Mouse (Mus musculus) myocyte (in vitro differentiated cells): ENCODE measurements at regions not wholly inside any gene's neighbourhood (a gene's known extent, or its start where the extent isn't known, plus 50 kb on each side); places are given as distances from the start of the nearest gene placed in this dataset.

Experiments used
- H3K27me3 ChIP-seq: one replicate; pipeline ENCODE4 v1.6.1; 2011; ENCODE audit not compliant: control insufficient read depth, insufficient read depth, insufficient read length
- H3K36me3 ChIP-seq: one replicate; pipeline ENCODE4 v1.6.1; 2011; ENCODE audit not compliant: control insufficient read depth, insufficient read depth
- H3K4me2 ChIP-seq: one replicate; pipeline ENCODE4 v1.6.1; 2011; ENCODE audit warnings: low read depth, control low read depth
- H3K4me3 ChIP-seq: one replicate; pipeline ENCODE4 v1.5.1; 2011; ENCODE audit warnings: mild to moderate bottlenecking, control low read depth, moderate library complexity
- H3K79me2 ChIP-seq: one replicate; pipeline ENCODE4 v1.6.1; 2011; ENCODE audit not compliant: control insufficient read depth, insufficient read depth
- H3ac ChIP-seq: one replicate; pipeline ENCODE4 v1.6.1; 2011; ENCODE audit not compliant: control insufficient read depth, insufficient read length
- CEBPB ChIP-seq: IDR thresholded peaks from 2 replicates; pipeline ENCODE4 v1.6.1; 2011; ENCODE audit warnings: mild to moderate bottlenecking, moderate library complexity; ENCODE audit not compliant: poor library complexity, insufficient read depth, severe bottlenecking
- E2F4 ChIP-seq: IDR thresholded peaks from one replicate; pipeline ENCODE4 v1.6.1; 2011; ENCODE audit warnings: mild to moderate bottlenecking, control low read depth, moderate library complexity; ENCODE audit not compliant: insufficient read depth
- MAX ChIP-seq: IDR thresholded peaks from one replicate; pipeline ENCODE4 v1.6.1; 2011; ENCODE audit warnings: low read depth, mild to moderate bottlenecking, control low read depth
- MYOD1 ChIP-seq, 3 experiments: IDR thresholded peaks; one replicate each; pipeline ENCODE4 v1.6.1; 2011; ENCODE audit warnings: control low read depth in 2 of 3, low read depth in 2 of 3, mild to moderate bottlenecking in 2 of 3, moderate library complexity in 1 of 3; ENCODE audit not compliant: insufficient read length in 2 of 3, control insufficient read depth in 1 of 3
- MYOG ChIP-seq, 3 experiments: IDR thresholded peaks; one replicate each; pipeline ENCODE4 v1.6.1; 2011; ENCODE audit warnings: control low read depth in 2 of 3, low read depth in 2 of 3, mild to moderate bottlenecking in 2 of 3; ENCODE audit not compliant: insufficient read length in 2 of 3, control insufficient read depth in 1 of 3, insufficient read depth in 1 of 3
- POLR2A ChIP-seq: IDR thresholded peaks from one replicate; pipeline ENCODE4 v1.6.1; 2011; ENCODE audit warnings: low read depth, mild to moderate bottlenecking, control low read depth, moderate library complexity; ENCODE audit not compliant: insufficient read length
- POLR2AphosphoS2 ChIP-seq: IDR thresholded peaks from one replicate; pipeline ENCODE4 v1.6.1; 2011; ENCODE audit warnings: low read depth, control low read depth; ENCODE audit not compliant: insufficient read length
- REST ChIP-seq: IDR thresholded peaks from one replicate; pipeline ENCODE4 v1.6.1; 2011; ENCODE audit warnings: mild to moderate bottlenecking, control low read depth, moderate library complexity; ENCODE audit not compliant: insufficient read depth, insufficient read length
- SRF ChIP-seq: IDR thresholded peaks from one replicate; pipeline ENCODE4 v1.6.1; 2011; ENCODE audit warnings: low read depth; ENCODE audit not compliant: control insufficient read depth, insufficient read length
- TCF12 ChIP-seq: IDR thresholded peaks from one replicate; pipeline ENCODE4 v1.6.1; 2011; ENCODE audit warnings: mild to moderate bottlenecking, control low read depth; ENCODE audit not compliant: poor library complexity, insufficient read depth, severe bottlenecking
- TCF3 ChIP-seq: IDR thresholded peaks from one replicate; pipeline ENCODE4 v1.6.1; 2011; ENCODE audit warnings: low read depth, control low read depth; ENCODE audit not compliant: insufficient read length
- USF1 ChIP-seq: IDR thresholded peaks from one replicate; pipeline ENCODE4 v1.6.1; 2011; ENCODE audit warnings: low read depth, mild to moderate bottlenecking, control low read depth, moderate library complexity

GRCm38 (mm10) chr10:96753521-96753920, 136.7 kb downstream of the Btg1 start:
- H3ac ChIP-seq = no peak overlapping the region
- no peaks in the 10 kb centered on the region for H3K36me3 ChIP-seq
- TF ChIP-seq MYOD1 (IDR thresholded peaks at IDR 0.05; ENCODE audit: control insufficient read depth in 1 of 3, insufficient read length in 2 of 3, low read depth in 2 of 3) (no peak), TCF3 (no peak), E2F4 (no peak), MAX (no peak), TCF12 (no peak), POLR2A (no peak), CEBPB (no peak), REST (no peak), SRF (no peak), USF1 (no peak), MYOG (IDR thresholded peaks at IDR 0.05; ENCODE audit: control insufficient read depth in 1 of 3, insufficient read depth in 1 of 3, insufficient read length in 2 of 3, low read depth in 2 of 3) (no peak), POLR2AphosphoS2 (no peak)
- H3K4me3 ChIP-seq = no peak overlapping the region
- H3K4me2 ChIP-seq = no peak overlapping the region
- H3K27me3 ChIP-seq = no peaks in the 10 kb centered on the region
- no peaks in the 10 kb centered on the region for H3K79me2 ChIP-seq

DNA sequence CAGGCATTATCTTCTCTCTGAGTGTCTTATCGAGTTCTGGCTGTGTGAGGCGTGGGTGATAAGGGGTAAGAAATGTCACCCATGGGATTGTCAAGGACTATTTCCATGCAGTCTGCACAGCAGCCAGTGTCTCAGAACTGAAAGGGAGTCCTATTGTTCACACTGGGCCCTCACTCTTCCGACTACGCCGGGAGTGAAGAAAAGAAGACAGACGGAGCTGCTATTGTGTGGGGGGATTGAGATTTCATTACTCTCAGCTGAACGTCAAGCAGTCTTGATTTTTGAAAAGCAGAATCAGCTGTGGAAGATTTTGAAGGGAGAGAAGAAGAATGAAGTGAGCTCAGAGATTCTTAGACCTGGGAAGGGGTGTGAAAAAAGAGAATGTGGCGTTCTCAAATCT, 138.9 kb downstream of the Btg1 start:
- TF ChIP-seq SRF (no peak), POLR2A (no peak)

GRCm38 (mm10) chr10:96756355-96757084, 139.7 kb downstream of the Btg1 start:
- H3ac ChIP-seq = no peak overlapping the region
- TF ChIP-seq SRF (no peak), TCF12 (no peak), MYOG (IDR thresholded peaks at IDR 0.05; ENCODE audit: control insufficient read depth in 1 of 3, insufficient read depth in 1 of 3, insufficient read length in 2 of 3, low read depth in 2 of 3) (no peak), MAX (no peak), TCF3 (no peak), USF1 (no peak), E2F4 (no peak), CEBPB (no peak), POLR2A (no peak), MYOD1 (IDR thresholded peaks at IDR 0.05; ENCODE audit: control insufficient read depth in 1 of 3, insufficient read length in 2 of 3, low read depth in 2 of 3) (no peak), POLR2AphosphoS2 (no peak), REST (no peak)
- H3K27me3 ChIP-seq = no peaks in the 10 kb centered on the region
- no peak overlapping the region for H3K4me2 ChIP-seq
- H3K79me2 ChIP-seq = no peaks in the 10 kb centered on the region
- H3K36me3 ChIP-seq = no peaks in the 10 kb centered on the region
- no peak overlapping the region for H3K4me3 ChIP-seq

More for the DNA sequence above, 138.9 kb downstream of the Btg1 start:
- no peak overlapping the region for H3ac ChIP-seq
- H3K36me3 ChIP-seq = no peaks in the 10 kb centered on the region
- no peak overlapping the region for H3K4me2 ChIP-seq
- no peak overlapping the region for H3K4me3 ChIP-seq
- H3K79me2 ChIP-seq = no peaks in the 10 kb centered on the region
- no peaks in the 10 kb centered on the region for H3K27me3 ChIP-seq

DNA sequence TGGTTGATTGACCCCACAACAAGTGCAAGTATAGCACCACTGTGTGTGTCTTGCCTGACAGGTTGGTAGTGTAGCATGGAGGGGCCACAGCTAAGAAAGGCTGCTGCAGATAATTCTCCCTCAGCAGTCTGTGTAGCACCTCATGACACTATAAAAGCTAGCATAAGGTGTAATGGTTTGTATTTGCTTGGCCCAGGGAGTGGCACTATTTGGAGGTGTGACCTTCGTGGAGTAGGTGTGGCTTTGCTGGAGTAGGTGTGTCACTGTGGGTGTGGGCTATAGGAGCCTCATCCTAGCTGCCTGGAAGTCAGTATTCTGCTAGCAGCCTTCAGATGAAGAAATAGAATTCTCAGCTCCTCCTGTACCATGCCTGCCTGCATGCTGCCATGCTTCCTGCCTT, 140.5 kb downstream of the Btg1 start:
- TF ChIP-seq E2F4 (no peak), MAX (no peak), POLR2AphosphoS2 (no peak), MYOD1 (IDR thresholded peaks at IDR 0.05; ENCODE audit: control insufficient read depth in 1 of 3, insufficient read length in 2 of 3, low read depth in 2 of 3) (no peak), MYOG (IDR thresholded peaks at IDR 0.05; ENCODE audit: control insufficient read depth in 1 of 3, insufficient read depth in 1 of 3, insufficient read length in 2 of 3, low read depth in 2 of 3) (no peak), USF1 (no peak), REST (no peak), CEBPB (no peak), POLR2A (no peak), SRF (no peak), TCF3 (no peak), TCF12 (no peak)

DNA sequence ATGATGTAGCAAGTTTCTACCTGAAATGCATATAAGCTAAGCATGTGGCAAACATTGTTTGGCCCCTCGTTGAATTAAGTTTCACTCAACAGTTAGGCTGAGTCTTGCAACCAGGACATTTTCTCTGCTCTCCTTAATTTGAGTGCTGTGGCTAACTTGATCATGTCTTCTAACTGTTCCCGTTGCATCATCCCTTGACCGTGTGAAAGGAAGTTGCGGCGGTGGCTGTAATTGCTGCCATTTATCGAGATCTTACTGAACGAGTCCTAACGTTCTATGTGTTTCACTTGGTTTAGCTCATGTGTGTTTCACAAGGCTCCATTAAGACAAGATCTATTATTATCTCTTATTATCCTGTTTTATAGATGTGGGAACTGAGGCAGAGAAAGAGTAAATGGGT, 144.8 kb downstream of the Btg1 start:
- no peak for TF ChIP-seq TCF12
- TF ChIP-seq MYOD1 (IDR thresholded peaks at IDR 0.05; ENCODE audit: control insufficient read depth in 1 of 3, insufficient read length in 2 of 3, low read depth in 2 of 3) = no peak
- TF ChIP-seq MAX = no peak
- TF ChIP-seq POLR2AphosphoS2 = no peak
- no peak for TF ChIP-seq MYOG (IDR thresholded peaks at IDR 0.05; ENCODE audit: control insufficient read depth in 1 of 3, insufficient read depth in 1 of 3, insufficient read length in 2 of 3, low read depth in 2 of 3)
- TF ChIP-seq TCF3 = no peak
- no peak for TF ChIP-seq SRF
- TF ChIP-seq REST = no peak
- no peak for TF ChIP-seq POLR2A
- no peak for TF ChIP-seq E2F4
- TF ChIP-seq CEBPB = no peak
- no peak for TF ChIP-seq USF1

More for the DNA sequence above, 140.5 kb downstream of the Btg1 start:
- Histone ChIP-seq H3K4me3 (no peak overlapping the region), H3ac (no peak overlapping the region), H3K4me2 (no peak overlapping the region), H3K79me2 (no peaks in the 10 kb centered on the region), H3K27me3 (no peaks in the 10 kb centered on the region), H3K36me3 (no peaks in the 10 kb centered on the region)

More for the DNA sequence above, 144.8 kb downstream of the Btg1 start:
- H3K27me3 ChIP-seq = no peaks in the 10 kb centered on the region
- H3K36me3 ChIP-seq = no peaks in the 10 kb centered on the region
- no peak overlapping the region for H3K4me3 ChIP-seq
- H3K79me2 ChIP-seq = no peaks in the 10 kb centered on the region
- no peak overlapping the region for H3K4me2 ChIP-seq
- no peak overlapping the region for H3ac ChIP-seq
